Mouse (Mus musculus): Measurements from ENCODE around the gene Rps21.
"Not testable (repeated sequence)": the region's sequence is repeated elsewhere in the genome, so short reads cannot be mapped to it uniquely, and the experiment has no call there.

Gene Rps21

GRCm38 (mm10) chr2:180230482-180230881 is 26.7 kb upstream of the Rps21 start:
- no peak for DNase-seq

GRCm38 (mm10) chr2:180233101-180233904 is 23.9 kb upstream of the Rps21 start:
- no peak for DNase-seq

GRCm38 (mm10) chr2:180234353-180234752 is 22.8 kb upstream of the Rps21 start:
- no peak for DNase-seq

- DNase-seq: no peak
These were observed 22.2 kb upstream of the Rps21 start for GRCm38 (mm10) chr2:180234980-180235379.

- DNase-seq: no peak
These were observed 21.4 kb upstream of the Rps21 start for GRCm38 (mm10) chr2:180235788-180236187.

- no peak for DNase-seq
These were observed 20.7 kb upstream of the Rps21 start for GRCm38 (mm10) chr2:180236500-180236899.

GRCm38 (mm10) chr2:180236930-180237329 is 20.2 kb upstream of the Rps21 start:
- no peak for DNase-seq

- DNase-seq: no peak
These were observed 19.4 kb upstream of the Rps21 start for GRCm38 (mm10) chr2:180237601-180238345.

GRCm38 (mm10) chr2:180238591-180238990 is 18.6 kb upstream of the Rps21 start:
- no peak for DNase-seq

GRCm38 (mm10) chr2:180243108-180243507 is 14.1 kb upstream of the Rps21 start:
- no peak for DNase-seq

- DNase-seq: no peak
These were observed 9.3 kb upstream of the Rps21 start for GRCm38 (mm10) chr2:180247916-180248315.

GRCm38 (mm10) chr2:180248947-180249660 is 8.1 kb upstream of the Rps21 start:
- no peak for DNase-seq

GRCm38 (mm10) chr2:180250930-180251611 is 6.1 kb upstream of the Rps21 start:
- peak; percentile 83 for DNase-seq

- no peak for DNase-seq
These were observed 5.3 kb upstream of the Rps21 start for GRCm38 (mm10) chr2:180251838-180252237.

GRCm38 (mm10) chr2:180254436-180255209 is 2.6 kb upstream of the Rps21 start:
- no peak for DNase-seq

- no peak for DNase-seq
These were observed 1.5 kb upstream of the Rps21 start for GRCm38 (mm10) chr2:180255701-180256100.

- no peak for DNase-seq
These were observed 729 bp upstream of the Rps21 start for GRCm38 (mm10) chr2:180256296-180257000.

GRCm38 (mm10) chr2:180257963-180258865 is 1.0 kb downstream of the Rps21 start:
- no peak for DNase-seq

GRCm38 (mm10) chr2:180258951-180259484 is 1.8 kb downstream of the Rps21 start:
- DNase-seq: not testable (repeated sequence)

Measured in thymus, postnatal 4 days (tissue).